Mouse (Mus musculus): ENCODE measurements around the gene Pard3b. TPM values are rescaled to one million over a fixed set of nuclear protein-coding genes. Genes with fewer than 3 reads are reported as not detected.

The Pard3b gene
- total and polyA plus RNA-seq, 2 experiments, result 0.50 to 3.0 TPM

DNA sequence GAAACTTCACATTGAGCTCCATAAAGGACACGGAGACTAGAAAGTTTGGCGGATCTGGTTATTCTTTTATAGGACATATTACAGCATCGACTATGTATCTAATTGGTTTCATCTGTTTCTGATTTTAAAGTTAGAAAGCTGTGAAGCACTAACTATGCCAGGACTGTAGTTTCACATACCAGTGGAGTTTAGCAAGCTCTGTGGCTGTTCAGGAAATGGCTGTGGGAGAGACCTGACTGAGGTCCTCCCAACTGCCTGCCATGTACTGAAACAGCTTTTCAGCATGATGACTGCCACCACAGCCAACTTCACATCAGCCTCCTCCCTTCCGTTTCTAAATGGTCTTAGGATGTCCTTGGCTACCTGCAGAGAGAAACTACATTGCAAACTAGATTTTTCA, 296.1 kb downstream of the Pard3b start:
- WGBS, result 95% methylated on average over 4 of the region's 4 CpGs
- no peak overlapping the region for H3K4me3 ChIP-seq (ENCODE audit: insufficient read depth, low read depth, low read length)
- H3K36me3 ChIP-seq (ENCODE audit: control insufficient read depth, insufficient read depth, low read length), result no peaks in the 10 kb centered on the region
- no peak overlapping the region for H3K27ac ChIP-seq (replicated peaks; ENCODE audit: insufficient read depth, low read depth, low read length)
- no peaks in the 10 kb centered on the region for H3K27me3 ChIP-seq (ENCODE audit: control insufficient read depth, insufficient read depth, low read length)
- H3K79me2 ChIP-seq (ENCODE audit: control insufficient read depth, insufficient read depth, low read length), result no peaks in the 10 kb centered on the region
- H3K4me1 ChIP-seq (ENCODE audit: control insufficient read depth, insufficient read depth, low read length), result no peaks in the 10 kb centered on the region
- TF ChIP-seq POLR2A (IDR thresholded peaks at IDR 0.05; ENCODE audit: extremely low read depth, insufficient read depth, low read length) (no peak), CTCF (IDR thresholded peaks at IDR 0.05; ENCODE audit: low read depth, low read length) (no peak)
- no peak for DNase-seq (ENCODE audit: extremely low read depth, low read depth, low spot score)
- H3K9ac ChIP-seq (ENCODE audit: low read depth, low read length), result no peak overlapping the region

DNA sequence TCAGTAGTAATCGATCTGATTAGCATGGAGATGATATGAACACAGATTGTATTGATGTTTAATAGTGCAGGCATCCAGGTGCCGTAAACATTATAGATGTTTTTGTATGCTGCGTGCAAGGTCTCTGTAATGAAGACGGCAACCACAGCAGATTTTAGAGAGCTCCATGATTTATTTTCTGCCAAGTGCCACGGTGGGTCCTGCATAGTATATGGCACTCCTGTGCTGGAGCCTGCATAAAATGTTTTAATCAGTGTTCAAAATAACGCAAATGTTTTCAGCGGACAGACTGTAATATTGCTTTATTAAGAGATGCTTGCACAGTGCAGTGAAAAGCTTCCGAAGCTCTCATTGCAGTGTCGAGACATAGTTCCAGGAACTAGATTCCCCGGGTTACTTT, 301.3 kb downstream of the Pard3b start:
- no peaks in the 10 kb centered on the region for H3K36me3 ChIP-seq (ENCODE audit: control insufficient read depth, insufficient read depth, low read length)
- TF ChIP-seq POLR2A (IDR thresholded peaks at IDR 0.05; ENCODE audit: extremely low read depth, insufficient read depth, low read length) (no peak), CTCF (IDR thresholded peaks at IDR 0.05; ENCODE audit: low read depth, low read length) (no peak)
- H3K79me2 ChIP-seq (ENCODE audit: control insufficient read depth, insufficient read depth, low read length), result no peaks in the 10 kb centered on the region; the same call in 1 of the 2 replicates
- no peak overlapping the region for H3K4me3 ChIP-seq (ENCODE audit: insufficient read depth, low read depth, low read length)
- H3K27ac ChIP-seq (replicated peaks; ENCODE audit: insufficient read depth, low read depth, low read length), result no peak overlapping the region
- H3K27me3 ChIP-seq (ENCODE audit: control insufficient read depth, insufficient read depth, low read length), result no peaks in the 10 kb centered on the region
- no peaks in the 10 kb centered on the region for H3K4me1 ChIP-seq (ENCODE audit: control insufficient read depth, insufficient read depth, low read length)
- H3K9ac ChIP-seq (ENCODE audit: low read depth, low read length), result no peak overlapping the region
- WGBS, result 95% methylated on average over 10 of the region's 10 CpGs
- no peak for DNase-seq (ENCODE audit: extremely low read depth, low read depth, low spot score)

DNA sequence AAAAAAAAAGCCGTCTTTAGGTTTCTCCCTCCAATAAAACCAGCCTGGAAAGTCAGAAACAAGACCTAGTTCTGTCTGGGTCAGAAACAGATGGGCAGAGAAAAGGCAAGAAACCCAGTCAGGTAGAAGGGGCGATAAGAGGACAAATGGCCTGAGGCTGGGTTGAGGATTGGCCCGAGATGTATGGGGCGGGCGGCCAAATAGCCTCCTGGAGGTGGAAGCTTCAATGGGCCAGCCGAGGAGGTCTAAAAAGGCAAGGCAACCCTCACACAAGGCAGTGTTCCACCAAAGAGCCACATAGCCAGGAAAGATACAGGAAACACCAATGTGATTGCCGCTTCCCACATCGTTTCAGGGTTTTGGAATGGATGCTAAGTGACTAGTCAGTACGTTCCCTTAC, 322.9 kb downstream of the Pard3b start:
- no peaks in the 10 kb centered on the region for H3K79me2 ChIP-seq (ENCODE audit: control insufficient read depth, insufficient read depth, low read length)
- H3K4me3 ChIP-seq (ENCODE audit: insufficient read depth, low read depth, low read length), result no peak overlapping the region
- WGBS, result 96% methylated on average over 9 of the region's 9 CpGs
- H3K4me1 ChIP-seq (ENCODE audit: control insufficient read depth, insufficient read depth, low read length), result no peaks in the 10 kb centered on the region; the same call in 1 of the 2 replicates
- TF ChIP-seq CTCF (IDR thresholded peaks at IDR 0.05; ENCODE audit: low read depth, low read length) (no peak), POLR2A (IDR thresholded peaks at IDR 0.05; ENCODE audit: extremely low read depth, insufficient read depth, low read length) (no peak)
- no peaks in the 10 kb centered on the region for H3K27me3 ChIP-seq (ENCODE audit: control insufficient read depth, insufficient read depth, low read length)
- H3K27ac ChIP-seq (replicated peaks; ENCODE audit: insufficient read depth, low read depth, low read length), result no peak overlapping the region
- no peak for DNase-seq (ENCODE audit: extremely low read depth, low read depth, low spot score)
- H3K36me3 ChIP-seq (ENCODE audit: control insufficient read depth, insufficient read depth, low read length), result no peaks in the 10 kb centered on the region
- H3K9ac ChIP-seq (ENCODE audit: low read depth, low read length), result no peak overlapping the region

DNA sequence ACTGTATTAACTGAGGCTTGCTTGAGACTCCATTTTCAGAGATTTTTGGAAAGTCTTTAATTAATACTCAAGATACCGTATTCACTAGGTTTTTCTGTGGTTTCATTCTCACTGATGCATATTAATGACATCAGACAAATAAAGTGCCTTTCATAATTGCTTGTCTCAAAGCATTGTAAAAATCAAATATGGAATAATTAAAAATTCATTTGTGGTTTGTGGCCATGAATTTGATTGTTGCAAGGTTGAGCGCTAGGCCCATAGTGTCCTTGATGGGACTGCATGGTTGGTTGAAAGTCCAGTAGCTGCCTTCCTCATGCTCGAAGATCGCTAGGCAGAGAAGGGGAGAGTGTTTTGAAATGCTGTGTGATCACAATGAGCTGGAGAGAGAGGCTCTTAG, 323.9 kb downstream of the Pard3b start:
- Histone ChIP-seq H3K4me3 (ENCODE audit: insufficient read depth, low read depth, low read length) (no peak overlapping the region), H3K36me3 (ENCODE audit: control insufficient read depth, insufficient read depth, low read length) (no peaks in the 10 kb centered on the region), H3K27ac (replicated peaks; ENCODE audit: insufficient read depth, low read depth, low read length) (no peak overlapping the region), H3K9ac (ENCODE audit: low read depth, low read length) (no peak overlapping the region), H3K27me3 (ENCODE audit: control insufficient read depth, insufficient read depth, low read length) (no peaks in the 10 kb centered on the region), H3K4me1 (ENCODE audit: control insufficient read depth, insufficient read depth, low read length) (no peaks in the 10 kb centered on the region), H3K79me2 (ENCODE audit: control insufficient read depth, insufficient read depth, low read length) (no peaks in the 10 kb centered on the region)
- WGBS, result 92% methylated on average over 4 of the region's 4 CpGs
- DNase-seq (ENCODE audit: extremely low read depth, low read depth, low spot score), result no peak
- TF ChIP-seq POLR2A (IDR thresholded peaks at IDR 0.05; ENCODE audit: extremely low read depth, insufficient read depth, low read length) (no peak), CTCF (IDR thresholded peaks at IDR 0.05; ENCODE audit: low read depth, low read length) (no peak)

DNA sequence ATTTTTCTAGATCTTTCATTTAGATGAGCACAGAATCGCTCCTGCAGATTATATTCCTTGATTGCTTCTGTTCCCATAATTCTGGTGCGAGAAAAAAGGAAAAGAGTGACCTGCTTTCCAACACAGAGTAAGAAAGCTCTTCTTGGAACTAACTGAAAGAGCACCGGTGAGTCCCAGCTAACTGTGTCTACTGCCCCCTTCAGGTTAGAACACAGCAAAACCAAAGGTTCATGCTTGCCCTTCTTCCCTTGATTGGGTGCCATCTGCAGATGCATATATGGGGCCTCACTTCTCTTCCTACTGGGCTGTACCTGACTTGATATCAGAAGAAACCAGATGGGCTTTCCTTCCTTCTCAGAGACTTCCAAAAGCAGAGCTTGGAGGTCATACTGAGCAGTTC, 328.5 kb downstream of the Pard3b start:
- WGBS, result 76% methylated on average over 3 of the region's 3 CpGs
- peak; percentile 23 for DNase-seq (ENCODE audit: extremely low read depth, low read depth, low spot score)
- TF ChIP-seq CTCF (IDR thresholded peaks at IDR 0.05; ENCODE audit: low read depth, low read length), result no peak
- no peak overlapping the region for H3K4me3 ChIP-seq (ENCODE audit: insufficient read depth, low read depth, low read length)
- H3K27ac ChIP-seq (replicated peaks; ENCODE audit: insufficient read depth, low read depth, low read length), result no peak overlapping the region
- H3K4me1 ChIP-seq (ENCODE audit: control insufficient read depth, insufficient read depth, low read length), result no peaks in the 10 kb centered on the region; the same call in 1 of the 2 replicates
- H3K27me3 ChIP-seq (ENCODE audit: control insufficient read depth, insufficient read depth, low read length), result no peaks in the 10 kb centered on the region
- no peak overlapping the region for H3K9ac ChIP-seq (ENCODE audit: low read depth, low read length)
- H3K36me3 ChIP-seq (ENCODE audit: control insufficient read depth, insufficient read depth, low read length), result no peaks in the 10 kb centered on the region
- no peaks in the 10 kb centered on the region for H3K79me2 ChIP-seq (ENCODE audit: control insufficient read depth, insufficient read depth, low read length)

DNA sequence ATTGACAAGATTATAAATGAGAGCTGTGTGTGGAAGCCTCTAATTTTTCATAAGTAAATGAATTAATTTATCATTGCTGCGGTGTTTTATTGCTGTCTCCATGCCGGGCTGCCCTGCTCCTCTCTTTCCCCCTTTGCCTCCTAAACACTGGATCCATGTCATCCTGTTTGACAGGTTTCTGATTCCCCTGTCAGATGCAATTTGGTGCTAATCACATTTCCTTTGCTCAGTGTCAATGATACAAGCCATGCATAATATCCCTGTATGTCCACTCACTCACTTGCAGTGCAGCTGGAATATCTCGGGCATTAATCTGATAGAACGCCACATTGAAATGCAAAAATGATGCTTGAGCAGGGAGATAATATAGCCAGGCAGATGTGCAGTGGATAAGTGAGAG, 329.2 kb downstream of the Pard3b start:
- Histone ChIP-seq H3K27me3 (ENCODE audit: control insufficient read depth, insufficient read depth, low read length) (no peaks in the 10 kb centered on the region), H3K4me1 (ENCODE audit: control insufficient read depth, insufficient read depth, low read length) (no peaks in the 10 kb centered on the region; the same call in 1 of the 2 replicates), H3K36me3 (ENCODE audit: control insufficient read depth, insufficient read depth, low read length) (no peaks in the 10 kb centered on the region), H3K9ac (ENCODE audit: low read depth, low read length) (no peak overlapping the region), H3K79me2 (ENCODE audit: control insufficient read depth, insufficient read depth, low read length) (no peaks in the 10 kb centered on the region), H3K27ac (replicated peaks; ENCODE audit: insufficient read depth, low read depth, low read length) (no peak overlapping the region), H3K4me3 (ENCODE audit: insufficient read depth, low read depth, low read length) (no peak overlapping the region)
- 91% methylated on average over 4 of the region's 4 CpGs for WGBS
- TF ChIP-seq CTCF (IDR thresholded peaks at IDR 0.05; ENCODE audit: low read depth, low read length) (no peak), POLR2A (IDR thresholded peaks at IDR 0.05; ENCODE audit: extremely low read depth, insufficient read depth, low read length) (no peak)
- DNase-seq (ENCODE audit: extremely low read depth, low read depth, low spot score), result no peak

Measured in liver, adult 2 months (tissue).